Mouse (Mus musculus) ZHBTc4 (cell line): ENCODE data around the gene Slc16a13.

Source experiments
- DNase-seq: peaks from one replicate; pipeline ENCODE4 v3.0.0-alpha.2; 2011; ENCODE audit warnings: low read depth, low spot score

Gene Slc16a13

GRCm38 (mm10) chr11:70232546-70232945 lies 11.7 kb upstream of the Slc16a13 start:
- DNase-seq, result peak; percentile 85

GRCm38 (mm10) chr11:70230239-70230727 lies 9.4 kb upstream of the Slc16a13 start:
- DNase-seq, result peak; percentile 93

GRCm38 (mm10) chr11:70229260-70230010 lies 8.6 kb upstream of the Slc16a13 start, which contains the start of gene Bcl6b:
Bcl6b (minus strand) TSS chr11:70229798.
- DNase-seq, result no peak

- DNase-seq, result peak; percentile 93
These were observed 8.0 kb upstream of the Slc16a13 start for GRCm38 (mm10) chr11:70228828-70229227.

GRCm38 (mm10) chr11:70227661-70228245 lies 6.9 kb upstream of the Slc16a13 start:
- DNase-seq, result no peak

GRCm38 (mm10) chr11:70227126-70227525 lies 6.3 kb upstream of the Slc16a13 start:
- no peak for DNase-seq

GRCm38 (mm10) chr11:70226602-70226890 lies 5.7 kb upstream of the Slc16a13 start:
- peak; percentile 29 for DNase-seq

- peak; percentile 47 for DNase-seq
These were observed 5.1 kb upstream of the Slc16a13 start for GRCm38 (mm10) chr11:70225798-70226601.

- DNase-seq, result no peak
These were observed 2.9 kb upstream of the Slc16a13 start for GRCm38 (mm10) chr11:70223724-70224123.

- DNase-seq, result no peak
These were observed 988 bp upstream of the Slc16a13 start for GRCm38 (mm10) chr11:70221603-70222500.

GRCm38 (mm10) chr11:70220323-70220722 lies 541 bp downstream of the Slc16a13 start:
- DNase-seq, result no peak

- DNase-seq, result no peak
These were observed 991 bp downstream of the Slc16a13 start for GRCm38 (mm10) chr11:70219873-70220272.

GRCm38 (mm10) chr11:70218741-70219470 lies 2.0 kb downstream of the Slc16a13 start:
- no peak for DNase-seq

GRCm38 (mm10) chr11:70218039-70218438 lies 2.8 kb downstream of the Slc16a13 start:
- DNase-seq, result no peak

- DNase-seq, result no peak
These were observed 4.8 kb downstream of the Slc16a13 start for GRCm38 (mm10) chr11:70216103-70216502.

- DNase-seq, result peak; percentile 25
These were observed 5.6 kb downstream of the Slc16a13 start for GRCm38 (mm10) chr11:70215301-70215700.

- DNase-seq, result peak; percentile 32
These were observed 6.0 kb downstream of the Slc16a13 start for GRCm38 (mm10) chr11:70214856-70215209.

- no peak for DNase-seq
These were observed 6.5 kb downstream of the Slc16a13 start for GRCm38 (mm10) chr11:70214191-70214855.

GRCm38 (mm10) chr11:70213736-70214135 lies 7.1 kb downstream of the Slc16a13 start:
- peak; percentile 39 for DNase-seq

GRCm38 (mm10) chr11:70212896-70213295 lies 8.0 kb downstream of the Slc16a13 start:
- peak; percentile 68 for DNase-seq
